Mouse (Mus musculus) stomach, postnatal 0 days (tissue): Measurements from ENCODE around the gene Wnt1. TPM values are rescaled to one million over a fixed set of nuclear protein-coding genes. Genes with fewer than 3 reads are reported as not detected.
A peak's percentile ranks its signal among the peaks of the same experiment; 100 is the strongest.
"Not testable (repeated sequence)": the region's sequence is repeated elsewhere in the genome, so short reads cannot be mapped to it uniquely, and the experiment has no call there.

Experiments
- ATAC-seq: fragments of 200-750 bp; cut with Nextera tagmentation; 2 replicates; pipeline ENCODE4 v1.8.0; 2017; ENCODE audit not compliant: low FRiP score, low TSS enrichment
- DNase-seq: peaks from one replicate; pipeline ENCODE4 v3.0.0-alpha.2; 2016; ENCODE audit warnings: low spot score
- H3K27ac ChIP-seq: fragments of 300-500 bp; sonication (generic); replicated peaks from 2 replicates; pipeline ENCODE4 v1.5.1; 2014; ENCODE audit warnings: mild to moderate bottlenecking, control low read depth
- H3K27me3 ChIP-seq: fragments of 300-500 bp; sonication (generic); 2 replicates; pipeline ENCODE4 v1.6.1; 2014; ENCODE audit warnings: low read length; ENCODE audit not compliant: control insufficient read depth, insufficient read depth
- H3K36me3 ChIP-seq: fragments of 300-500 bp; sonication (generic); 2 replicates; pipeline ENCODE4 v1.6.1; 2014; ENCODE audit warnings: low read length, mixed read lengths; ENCODE audit not compliant: control insufficient read depth, insufficient read depth
- H3K4me1 ChIP-seq: fragments of 300-500 bp; sonication (generic); replicated peaks from 2 replicates; pipeline ENCODE4 v1.6.1; 2014; ENCODE audit warnings: antibody characterized with exemption; ENCODE audit not compliant: control insufficient read depth, insufficient read depth
- H3K4me2 ChIP-seq: fragments of 300-500 bp; sonication (generic); replicated peaks from 2 replicates; pipeline ENCODE4 v1.6.1; 2014; ENCODE audit warnings: low read depth, mild to moderate bottlenecking, control low read depth, moderate library complexity
- H3K4me3 ChIP-seq: fragments of 300-500 bp; sonication (generic); 2 replicates; pipeline ENCODE4 v1.5.1; 2014; ENCODE audit warnings: low read depth, low read length, control low read depth
- H3K9ac ChIP-seq: fragments of 300-500 bp; sonication (generic); 2 replicates; pipeline ENCODE4 v1.6.1; 2014; ENCODE audit warnings: mild to moderate bottlenecking, low read length, control low read depth, mixed read lengths
- H3K9me3 ChIP-seq: fragments of 300-500 bp; sonication (generic); 2 replicates; pipeline ENCODE4 v1.6.1; 2016; ENCODE audit warnings: low read length; ENCODE audit not compliant: control insufficient read depth
- CTCF ChIP-seq: IDR thresholded peaks from 2 replicates; pipeline ENCODE4 v1.5.1; 2016; ENCODE audit warnings: antibody characterized with exemption, low read depth, mild to moderate bottlenecking, moderate library complexity
- EP300 ChIP-seq: optimal IDR thresholded peaks from 2 replicates; pipeline ENCODE3; 2016; ENCODE audit warnings: antibody characterized with exemption
- WGBS: fragments of 180-500 bp; shearing (Covaris S2); extraction: QIAGEN DNeasy Blood & Tissue Kit; methylation state at CpG from one replicate; pipeline ENCODE4 v1.1.7; 2014; 5-methylcytosine and 5-hydroxymethylcytosine counted together
- polyA plus RNA-seq: library from polyadenylated mRNA; unstranded; fragments of >200 nt; fragmentation: Nextera tagmentation; extraction: Ambion mirVana; gene quantifications from 2 replicates; pipeline ENCODE4 v1.2.1, GENCODE M21; 2015

The Wnt1 gene
- not detected in 2 replicates for polyA plus RNA-seq

DNA sequence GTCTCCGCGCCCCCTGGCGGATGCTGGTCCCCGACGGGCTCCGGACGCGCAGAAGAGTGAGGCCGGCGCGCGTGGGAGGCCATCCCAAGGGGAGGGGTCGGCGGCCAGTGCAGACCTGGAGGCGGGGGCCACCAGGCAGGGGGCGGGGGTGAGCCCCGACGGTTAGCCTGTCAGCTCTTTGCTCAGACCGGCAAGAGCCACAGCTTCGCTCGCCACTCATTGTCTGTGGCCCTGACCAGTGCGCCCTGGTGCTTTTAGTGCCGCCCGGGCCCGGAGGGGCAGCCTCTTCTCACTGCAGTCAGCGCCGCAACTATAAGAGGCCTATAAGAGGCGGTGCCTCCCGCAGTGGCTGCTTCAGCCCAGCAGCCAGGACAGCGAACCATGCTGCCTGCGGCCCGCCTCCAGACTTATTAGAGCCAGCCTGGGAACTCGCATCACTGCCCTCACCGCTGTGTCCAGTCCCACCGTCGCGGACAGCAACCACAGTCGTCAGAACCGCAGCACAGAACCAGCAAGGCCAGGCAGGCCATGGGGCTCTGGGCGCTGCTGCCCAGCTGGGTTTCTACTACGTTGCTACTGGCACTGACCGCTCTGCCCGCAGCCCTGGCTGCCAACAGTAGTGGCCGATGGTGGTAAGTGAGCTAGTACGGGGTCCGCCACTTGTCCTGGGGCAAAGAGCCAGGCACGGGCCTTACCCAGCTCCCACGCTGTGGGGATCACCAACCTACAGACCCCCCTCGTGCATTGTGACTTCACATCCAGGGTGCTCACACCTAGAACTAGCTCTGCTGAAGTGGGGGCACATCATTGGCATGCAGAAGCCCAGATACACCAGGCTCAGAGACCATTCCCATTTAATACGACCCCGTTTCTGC is at the start of gene Wnt1:
Gene Wnt1, plus strand, starts transcription at position 197 of the 875 bp plus-strand sequence.
- Histone ChIP-seq H3K9me3 (no peaks in the 10 kb centered on the region), H3K9ac (no peak within 1 kb of the TSS; the same call in 1 of the 2 replicates), H3K27ac (no peak within 1 kb of the TSS), H3K4me1 (no peaks in the 10 kb centered on the region), H3K27me3 (peaks cover 32% of the 10 kb centered on the region), H3K4me3 (peak within 1 kb of the TSS; percentile 30), H3K36me3 (no peaks in the 10 kb centered on the region), H3K4me2 (peak within 1 kb of the TSS; percentile 45)
- peak; percentile 68 for DNase-seq
- TF ChIP-seq EP300 (no peak), CTCF (peak; percentile 76)
- WGBS, result 4% methylated on average over 47 of the region's 51 CpGs
- ATAC-seq, result peak; percentile 16; the same call in 1 of the 2 replicates

DNA sequence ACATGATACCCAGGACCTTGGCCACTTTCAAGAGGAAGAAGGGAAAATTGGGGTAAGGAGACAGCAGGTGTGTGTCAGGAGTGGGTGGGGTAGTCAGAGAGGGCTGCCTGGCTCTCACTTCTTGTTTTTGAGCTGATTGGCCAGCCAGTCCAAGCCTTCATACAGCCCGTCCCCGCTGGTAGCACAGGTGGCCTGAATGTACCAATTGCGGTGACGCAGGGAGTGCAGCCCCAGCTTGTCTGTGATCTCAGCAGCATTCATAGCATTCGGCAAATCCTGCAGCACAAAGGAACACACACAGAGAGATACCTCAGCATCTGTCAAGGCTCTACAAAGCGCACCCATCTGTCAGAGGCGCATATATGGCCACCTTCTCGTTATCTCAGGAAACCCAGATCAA is 49.4 kb upstream of the Wnt1 start:
- DNase-seq, result no peak
- H3K4me2 ChIP-seq, result no peak overlapping the region
- H3K36me3 ChIP-seq, result peaks cover 14% of the 10 kb centered on the region
- no peaks in the 10 kb centered on the region for H3K9me3 ChIP-seq
- no peak overlapping the region for H3K27ac ChIP-seq
- ATAC-seq, result no peak
- H3K9ac ChIP-seq, result no peak overlapping the region
- 84% methylated on average over 8 of the region's 8 CpGs for WGBS
- TF ChIP-seq CTCF (no peak), EP300 (no peak)
- H3K4me3 ChIP-seq, result no peak overlapping the region
- no peaks in the 10 kb centered on the region for H3K4me1 ChIP-seq
- no peaks in the 10 kb centered on the region for H3K27me3 ChIP-seq

DNA sequence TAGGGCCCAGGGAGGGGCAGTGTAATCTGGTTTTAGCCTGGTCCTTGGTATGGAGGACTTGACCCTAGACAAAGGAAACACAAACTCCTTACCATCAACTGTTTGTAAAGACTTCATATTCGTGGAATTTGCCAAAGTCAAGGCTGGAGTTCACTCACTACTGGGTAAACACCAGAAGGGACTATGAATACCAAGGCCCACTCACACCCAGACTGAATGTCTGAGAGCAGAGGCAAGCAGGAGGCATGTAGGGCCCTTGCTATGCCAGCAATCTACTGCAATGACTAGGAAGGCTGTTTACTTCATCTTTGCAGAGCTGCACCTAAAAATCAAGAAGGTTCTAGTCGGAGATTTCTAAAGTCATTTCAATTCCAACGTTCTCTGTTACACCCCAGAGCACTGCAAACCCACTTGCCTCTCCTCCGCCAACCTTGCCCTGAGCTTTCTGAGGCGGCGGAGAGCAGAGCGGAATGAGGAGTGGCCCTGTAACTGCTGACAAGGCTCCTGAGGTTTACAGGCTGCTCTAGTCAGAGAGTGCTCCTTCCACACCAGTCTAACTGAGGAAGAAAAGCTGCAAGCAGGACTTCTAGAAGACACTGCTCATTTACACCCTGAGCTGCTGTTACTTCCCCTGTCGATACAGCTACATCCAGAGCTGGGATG is 46.8 kb upstream of the Wnt1 start:
- DNase-seq, result peak; percentile 49
- Histone ChIP-seq H3K4me1 (no peaks in the 10 kb centered on the region), H3K36me3 (peaks cover 14% of the 10 kb centered on the region), H3K9me3 (no peaks in the 10 kb centered on the region), H3K4me2 (no peak overlapping the region), H3K9ac (no peak overlapping the region), H3K27me3 (no peaks in the 10 kb centered on the region), H3K4me3 (no peak overlapping the region), H3K27ac (no peak overlapping the region)
- TF ChIP-seq EP300, result no peak
- no peak for TF ChIP-seq CTCF
- no peak for ATAC-seq
- WGBS, result 65% methylated on average over 8 of the region's 8 CpGs

DNA sequence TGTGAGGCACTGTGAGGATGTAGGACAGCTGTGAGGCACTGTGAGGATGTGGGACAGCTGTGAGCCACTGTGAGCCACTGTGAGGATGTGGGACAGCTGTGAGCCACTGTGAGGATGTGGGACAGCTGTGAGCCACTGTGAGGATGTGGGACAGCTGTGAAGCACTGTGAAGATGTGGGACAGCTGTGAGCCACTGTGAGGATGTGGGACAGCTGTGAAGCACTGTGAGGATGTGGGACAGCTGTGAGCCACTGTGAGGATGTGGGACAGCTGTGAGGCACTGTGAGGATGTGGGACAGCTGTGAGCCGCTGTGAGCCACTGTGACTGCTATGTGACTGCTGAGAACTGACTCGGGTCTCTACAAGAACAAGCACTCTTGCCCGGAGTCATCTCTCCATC is 45.8 kb upstream of the Wnt1 start:
- H3K27ac ChIP-seq, H3K4me1 ChIP-seq, DNase-seq, H3K4me3 ChIP-seq, H3K27me3 ChIP-seq, ATAC-seq, H3K9me3 ChIP-seq, H3K9ac ChIP-seq, H3K4me2 ChIP-seq: not testable (repeated sequence)
- 78% methylated on average over 3 of the region's 3 CpGs for WGBS
- H3K36me3 ChIP-seq, result peaks cover 14% of the 10 kb centered on the region

DNA sequence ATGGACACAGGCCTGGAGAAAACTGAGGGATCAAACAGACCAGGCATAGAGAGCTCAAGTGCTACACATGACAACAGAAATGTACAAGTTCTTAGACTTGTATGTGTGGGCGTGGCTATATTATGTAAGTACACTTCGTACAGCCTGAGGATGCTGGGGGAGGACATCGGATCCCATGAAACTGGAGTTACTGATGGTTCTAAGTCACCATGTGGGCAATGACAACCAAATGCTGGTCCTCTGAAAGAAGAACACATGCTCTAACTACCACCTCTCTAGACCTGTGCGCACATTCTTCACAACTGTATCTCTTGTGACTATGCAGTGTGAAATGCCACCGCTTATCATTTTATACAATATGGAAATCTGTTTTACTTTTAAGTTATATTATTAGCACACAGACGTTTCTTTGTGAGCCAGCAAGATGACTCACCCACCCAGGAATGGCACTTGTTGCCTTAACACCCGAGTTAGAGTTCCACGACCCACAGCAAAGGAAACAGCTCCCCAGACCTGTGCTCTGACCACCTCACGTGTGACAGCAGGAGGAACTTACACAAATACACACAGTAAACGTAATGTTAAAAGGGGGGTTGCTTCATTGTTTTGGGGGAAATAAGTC is 43.2 kb upstream of the Wnt1 start:
- ATAC-seq, result no peak
- Histone ChIP-seq H3K27ac (no peak overlapping the region), H3K4me3 (no peak overlapping the region), H3K9ac (no peak overlapping the region), H3K4me1 (no peaks in the 10 kb centered on the region), H3K36me3 (peaks cover 5% of the 10 kb centered on the region), H3K9me3 (no peaks in the 10 kb centered on the region), H3K27me3 (no peaks in the 10 kb centered on the region), H3K4me2 (no peak overlapping the region)
- DNase-seq, result no peak
- TF ChIP-seq CTCF (no peak), EP300 (no peak)
- 51% methylated on average over 10 of the region's 10 CpGs for WGBS

DNA sequence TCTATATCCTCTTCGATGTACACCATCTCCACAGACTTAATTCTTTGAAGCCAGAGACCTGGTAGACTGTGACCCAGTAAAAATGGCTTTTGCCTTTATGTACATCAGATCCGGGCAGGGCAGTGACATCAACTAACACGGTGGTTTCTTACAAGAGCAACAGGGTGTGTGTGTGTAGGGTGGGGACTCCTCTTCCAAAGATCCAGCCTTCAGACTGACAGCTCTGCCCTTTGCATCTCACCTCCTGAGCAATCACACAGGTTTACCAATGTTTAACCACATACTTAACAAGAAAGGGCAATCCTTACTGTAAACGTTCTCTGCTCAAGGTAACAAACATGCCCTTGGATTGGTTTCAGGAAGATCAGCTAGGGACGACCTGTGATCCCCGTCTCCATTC is 42.4 kb upstream of the Wnt1 start:
- WGBS, result 55% methylated on average over 6 of the region's 6 CpGs
- ATAC-seq, result peak; percentile 55
- TF ChIP-seq EP300 (no peak), CTCF (no peak)
- Histone ChIP-seq H3K27ac (no peak overlapping the region), H3K4me3 (no peak overlapping the region), H3K4me1 (no peaks in the 10 kb centered on the region), H3K27me3 (no peaks in the 10 kb centered on the region), H3K36me3 (peaks cover 3% of the 10 kb centered on the region), H3K9ac (no peak overlapping the region), H3K4me2 (no peak overlapping the region), H3K9me3 (no peaks in the 10 kb centered on the region)
- DNase-seq, result no peak
